Mouse (Mus musculus) heart, embryonic 13.5 days (tissue): ENCODE results near the gene Vmn1r132. TPM values are rescaled to one million over a fixed set of nuclear protein-coding genes. Genes with fewer than 3 reads are reported as not detected.
"Not testable (repeated sequence)": the region's sequence is repeated elsewhere in the genome, so short reads cannot be mapped to it uniquely, and the experiment has no call there.

ENCODE experiments used
- ATAC-seq: fragments of 200-750 bp; cut with Nextera tagmentation; 2 replicates; pipeline ENCODE4 v1.8.0; 2017; ENCODE audit warnings: moderate TSS enrichment; ENCODE audit not compliant: insufficient number of reproducible peaks, low FRiP score, low TSS enrichment; ENCODE audit errors: extremely low read depth
- H3K27ac ChIP-seq: fragments of 300-500 bp; sonication (generic); replicated peaks from 2 replicates; pipeline ENCODE4 v1.5.1; 2015; ENCODE audit warnings: moderate library complexity, mild to moderate bottlenecking, inconsistent platforms
- H3K27me3 ChIP-seq: fragments of 300-500 bp; sonication (generic); replicated peaks from 2 replicates; pipeline ENCODE4 v1.6.1; 2015; ENCODE audit warnings: mild to moderate bottlenecking, inconsistent platforms
- H3K36me3 ChIP-seq: fragments of 300-500 bp; sonication (generic); 2 replicates; pipeline ENCODE4 v1.6.1; 2015; ENCODE audit warnings: mild to moderate bottlenecking, inconsistent platforms
- H3K4me1 ChIP-seq: fragments of 300-500 bp; sonication (generic); 2 replicates; pipeline ENCODE4 v1.6.1; 2015; ENCODE audit warnings: inconsistent platforms
- H3K4me2 ChIP-seq: fragments of 300-500 bp; sonication (generic); 2 replicates; pipeline ENCODE4 v1.6.1; 2015; ENCODE audit warnings: inconsistent platforms, mild to moderate bottlenecking, moderate library complexity
- H3K4me3 ChIP-seq: fragments of 300-500 bp; sonication (generic); 2 replicates; pipeline ENCODE4 v1.5.1; 2015; ENCODE audit warnings: moderate library complexity, mild to moderate bottlenecking, inconsistent platforms
- H3K9ac ChIP-seq: fragments of 300-500 bp; sonication (generic); 2 replicates; pipeline ENCODE4 v1.6.1; 2015; ENCODE audit warnings: inconsistent platforms, mild to moderate bottlenecking, moderate library complexity
- H3K9me3 ChIP-seq: fragments of 300-500 bp; sonication (generic); 2 replicates; pipeline ENCODE4 v1.6.1; 2016; ENCODE audit warnings: inconsistent platforms
- WGBS: fragments of 180-500 bp; shearing (Covaris S2); methylation state at CpG from one replicate; pipeline ENCODE4 v1.1.7; 2015; ENCODE audit warnings: mixed read lengths; 5-methylcytosine and 5-hydroxymethylcytosine counted together
- polyA plus RNA-seq: library from polyadenylated mRNA; unstranded; fragments of >200 nt; fragmentation: Nextera tagmentation; extraction: Ambion mirVana; gene quantifications from 2 replicates; pipeline ENCODE4 v1.2.1, GENCODE M21; 2015

Vmn1r132 gene
- polyA plus RNA-seq, result not detected in 2 replicates

GRCm38 (mm10) chr7:21613792-21614191 is at the start of gene Vmn1r132:
Gene Vmn1r132, plus strand, starts transcription at chr7:21614092.
- ATAC-seq, H3K4me3 ChIP-seq, H3K9ac ChIP-seq, H3K27me3 ChIP-seq, H3K9me3 ChIP-seq, H3K36me3 ChIP-seq, H3K27ac ChIP-seq, H3K4me2 ChIP-seq, H3K4me1 ChIP-seq: not testable (repeated sequence)
- WGBS, result no CpG with 5 or more reads among the region's 3 CpGs

Other genes with a start within 250 kb of the Vmn1r132 start
- not detected in 2 replicates for gene Gm6882, start 181.3 kb upstream of the Vmn1r132 start, polyA plus RNA-seq
- not detected in 2 replicates for gene Vmn1r130, start 102.3 kb upstream of the Vmn1r132 start, polyA plus RNA-seq
- not detected in 2 replicates for gene Vmn1r131, start 68.0 kb upstream of the Vmn1r132 start, polyA plus RNA-seq
- gene Gm4175, start 147.4 kb downstream of the Vmn1r132 start, polyA plus RNA-seq, result not detected in 2 replicates
- not detected in 2 replicates for gene Gm4177, start 182.6 kb downstream of the Vmn1r132 start, polyA plus RNA-seq
- not detected in 2 replicates for gene Vmn1r135, start 218.3 kb downstream of the Vmn1r132 start, polyA plus RNA-seq
- not detected in 2 replicates for gene Gm5725, start 230.2 kb downstream of the Vmn1r132 start, polyA plus RNA-seq